Mouse (Mus musculus) small intestine, adult 2 months (tissue): ENCODE results near the gene Angptl2. TPM values are rescaled to one million over a fixed set of nuclear protein-coding genes. Genes with fewer than 3 reads are reported as not detected.
A peak's percentile ranks its signal among the peaks of the same experiment; 100 is the strongest.

ENCODE experiments used
- H3K27ac ChIP-seq: fragments of 200-500 bp; 2 replicates; pipeline ENCODE4 v1.5.1; 2012; ENCODE audit warnings: low read depth, low read length, control low read depth, inconsistent platforms; ENCODE audit not compliant: insufficient read depth
- H3K27me3 ChIP-seq: fragments of 200-500 bp; 2 replicates; pipeline ENCODE4 v1.6.1; 2012; ENCODE audit warnings: mild to moderate bottlenecking, moderate library complexity, low read length, inconsistent platforms; ENCODE audit not compliant: control insufficient read depth, insufficient read depth
- H3K36me3 ChIP-seq: fragments of 200-500 bp; 2 replicates; pipeline ENCODE4 v1.6.1; 2012; ENCODE audit warnings: mild to moderate bottlenecking, low read length, control low read depth, inconsistent platforms; ENCODE audit not compliant: control insufficient read depth, insufficient read depth
- H3K4me1 ChIP-seq: fragments of 200-500 bp; 2 replicates; pipeline ENCODE4 v1.6.1; 2012; ENCODE audit warnings: low read length, inconsistent platforms, mixed read lengths; ENCODE audit not compliant: control insufficient read depth, insufficient read depth, insufficient read length
- H3K4me3 ChIP-seq: fragments of 200-500 bp; 2 replicates; pipeline ENCODE4 v1.5.1; 2012; ENCODE audit warnings: low read depth, mild to moderate bottlenecking, control low read depth, inconsistent platforms, low read length, moderate library complexity
- CTCF ChIP-seq: fragments of 200-500 bp; IDR thresholded peaks from 2 replicates; pipeline ENCODE4 v1.5.1; 2012; ENCODE audit warnings: low read depth, mild to moderate bottlenecking, control low read depth, inconsistent platforms, low read length, moderate library complexity, mixed read lengths; ENCODE audit not compliant: insufficient replicate concordance, insufficient read length; ENCODE audit errors: extremely low read depth
- POLR2A ChIP-seq: fragments of 200-500 bp; IDR thresholded peaks from 2 replicates; pipeline ENCODE4 v1.6.1; 2012; ENCODE audit warnings: low read depth, mild to moderate bottlenecking, control low read depth, inconsistent platforms, low read length, moderate library complexity
- WGBS: fragments of 180-500 bp; shearing (Covaris S2); methylation state at CpG from one replicate; pipeline ENCODE4 v1.1.7; 2018; 5-methylcytosine and 5-hydroxymethylcytosine counted together
- polyA plus RNA-seq: library from polyadenylated mRNA; depleted of rRNA; stranded (reverse); fragments of >200 nt; gene quantifications from 2 replicates; pipeline ENCODE4 v1.2.3, GENCODE M21; 2012

The Angptl2 gene
- polyA plus RNA-seq, 1 experiment = 18.9 TPM

DNA sequence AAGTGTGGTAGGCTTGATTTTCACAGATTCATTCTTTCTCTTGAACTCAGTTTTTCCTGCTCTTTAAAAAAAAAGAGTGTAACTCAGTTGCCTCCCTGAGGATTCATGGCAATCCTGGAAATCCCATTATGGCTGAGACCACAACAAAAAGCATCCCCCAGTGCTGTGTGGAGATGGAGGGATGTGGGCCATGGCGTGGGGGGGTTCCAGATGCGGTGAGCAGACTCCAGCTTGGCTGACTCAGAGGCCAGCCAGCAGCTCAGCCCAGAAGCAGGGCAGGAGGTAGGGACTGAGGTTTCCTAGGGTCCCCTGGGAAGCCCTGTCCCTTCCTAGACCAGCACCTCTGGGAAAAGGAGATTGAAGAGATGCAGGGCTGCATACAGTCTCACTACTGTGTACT lies 38.9 kb upstream of the Angptl2 start:
- 81% methylated on average over 2 of the region's 2 CpGs for WGBS
- TF ChIP-seq CTCF = no peak
- TF ChIP-seq POLR2A = no peak
- H3K27ac ChIP-seq = no peak overlapping the region

DNA sequence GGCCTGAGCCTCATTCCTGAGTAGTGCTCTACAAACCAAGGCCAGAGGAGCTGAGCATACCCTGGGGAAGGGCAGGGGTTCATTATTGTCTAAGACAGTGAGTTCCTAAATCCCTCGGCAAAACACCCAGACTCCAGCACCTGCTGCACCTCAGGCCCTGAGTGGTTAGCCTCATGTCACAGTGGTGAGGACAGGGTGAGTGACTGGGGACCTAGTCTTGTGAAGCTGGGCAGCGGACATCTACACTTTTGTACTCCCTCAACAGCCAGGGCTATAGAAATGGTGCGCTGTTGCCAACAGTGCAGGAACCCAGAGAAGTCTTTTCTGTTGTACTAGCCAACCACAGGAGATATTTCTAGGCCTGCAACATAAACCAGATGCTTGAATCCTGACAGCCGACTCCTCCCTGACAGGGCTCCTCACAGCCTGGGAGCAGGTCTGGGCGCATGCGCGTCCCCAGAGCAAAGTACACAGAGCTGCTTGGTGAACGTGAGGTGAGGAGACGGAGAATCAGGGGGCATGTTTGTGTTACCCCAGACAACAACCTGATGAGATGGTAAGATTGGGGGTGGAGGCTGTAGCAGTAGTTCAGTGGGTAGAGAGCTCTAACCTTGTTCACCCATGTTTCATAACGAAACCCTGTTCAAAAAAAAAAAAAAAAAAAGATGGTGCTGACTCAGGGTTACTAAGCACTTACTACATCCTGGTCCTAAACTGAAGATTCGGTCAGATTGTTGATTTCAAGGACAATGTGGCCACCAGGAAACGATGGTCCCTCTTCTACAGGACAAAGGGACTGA lies 38.2 kb upstream of the Angptl2 start:
- WGBS = 41% methylated on average over 12 of the region's 12 CpGs
- peaks cover 7% of the 10 kb centered on the region for H3K4me1 ChIP-seq
- TF ChIP-seq CTCF (no peak), POLR2A (0 out of 2 replicates have a peak, but pooled peaks have one; percentile 24)
- H3K27me3 ChIP-seq = no peaks in the 10 kb centered on the region
- no peak overlapping the region for H3K4me3 ChIP-seq
- H3K27ac ChIP-seq = peak overlapping the region; percentile 2; the same call in 1 of the 2 replicates
- no peaks in the 10 kb centered on the region for H3K36me3 ChIP-seq

More for the DNA sequence above, 38.9 kb upstream of the Angptl2 start:
- peaks cover 7% of the 10 kb centered on the region for H3K4me1 ChIP-seq
- no peaks in the 10 kb centered on the region for H3K27me3 ChIP-seq
- peaks cover 4% of the 10 kb centered on the region for H3K36me3 ChIP-seq
- H3K4me3 ChIP-seq = no peak overlapping the region

GRCm38 (mm10) chr2:33178243-33178932 lies 37.5 kb upstream of the Angptl2 start:
- no peaks in the 10 kb centered on the region for H3K36me3 ChIP-seq
- WGBS = 73% methylated on average over 11 of the region's 11 CpGs
- peaks cover 7% of the 10 kb centered on the region for H3K4me1 ChIP-seq
- no peak for TF ChIP-seq POLR2A
- TF ChIP-seq CTCF = no peak
- 0 out of 2 replicates have a peak overlapping the region, but pooled peaks have one; percentile 2 for H3K27ac ChIP-seq
- H3K27me3 ChIP-seq = no peaks in the 10 kb centered on the region
- no peak overlapping the region for H3K4me3 ChIP-seq

DNA sequence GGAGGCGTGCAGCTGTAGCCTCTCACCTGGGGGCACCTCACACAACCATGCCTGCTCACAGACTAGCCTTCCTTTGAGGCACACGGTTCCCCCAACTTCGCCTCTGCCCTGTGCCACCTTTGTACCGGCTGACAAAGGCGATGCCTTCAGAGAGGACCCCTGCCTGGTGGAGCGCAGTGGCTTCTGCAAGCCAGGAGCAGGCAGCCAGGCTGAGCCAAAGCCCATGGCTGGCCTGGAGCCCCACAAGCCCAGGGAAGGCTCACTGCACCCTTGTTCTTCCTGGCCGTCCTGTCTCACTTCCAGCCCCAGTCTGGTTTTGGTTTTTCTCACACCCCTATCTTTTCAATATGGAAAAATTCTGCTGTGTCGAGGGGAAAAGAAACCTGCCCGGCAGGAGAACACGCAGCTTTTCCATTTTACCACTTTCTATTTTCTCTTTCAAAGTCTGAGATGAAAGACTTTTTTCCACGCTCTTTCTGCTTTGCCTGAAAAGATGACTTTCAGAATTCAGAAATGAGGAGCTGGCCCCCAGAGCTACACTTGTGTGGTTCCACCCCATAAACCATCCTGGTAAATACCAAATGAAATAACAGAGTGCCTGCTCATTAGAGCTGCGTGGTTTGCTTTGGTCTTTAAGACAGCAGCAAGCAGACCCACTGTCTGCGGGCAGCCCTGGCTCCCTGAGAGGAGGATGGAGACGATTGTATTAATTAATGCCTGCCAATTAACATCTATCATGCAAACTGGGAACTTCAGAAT lies 36.5 kb upstream of the Angptl2 start:
- H3K27me3 ChIP-seq = no peaks in the 10 kb centered on the region
- no peaks in the 10 kb centered on the region for H3K36me3 ChIP-seq
- peak overlapping the region; percentile 61; the same call in 1 of the 2 replicates for H3K27ac ChIP-seq
- peaks cover 7% of the 10 kb centered on the region for H3K4me1 ChIP-seq
- 80% methylated on average over 14 of the region's 14 CpGs for WGBS
- TF ChIP-seq CTCF (no peak), POLR2A (no peak)
- no peak overlapping the region for H3K4me3 ChIP-seq

GRCm38 (mm10) chr2:33179930-33180630 lies 35.8 kb upstream of the Angptl2 start:
- Histone ChIP-seq H3K4me1 (peaks cover 7% of the 10 kb centered on the region), H3K4me3 (no peak overlapping the region), H3K27ac (peak overlapping the region; percentile 61), H3K36me3 (no peaks in the 10 kb centered on the region), H3K27me3 (no peaks in the 10 kb centered on the region)
- no peak for TF ChIP-seq CTCF
- no peak for TF ChIP-seq POLR2A
- 78% methylated on average over 16 of the region's 16 CpGs for WGBS

GRCm38 (mm10) chr2:33183321-33183720 lies 32.5 kb upstream of the Angptl2 start:
- Histone ChIP-seq H3K4me3 (no peak overlapping the region), H3K27ac (no peak overlapping the region), H3K4me1 (peaks cover 4% of the 10 kb centered on the region), H3K27me3 (no peaks in the 10 kb centered on the region), H3K36me3 (no peaks in the 10 kb centered on the region)
- TF ChIP-seq CTCF = no peak
- no peak for TF ChIP-seq POLR2A
- 89% methylated on average over 7 of the region's 7 CpGs for WGBS
